Mouse (Mus musculus) heart, adult 2 months (tissue): ENCODE measurements around the gene Nmur1.
A peak's percentile ranks its signal among the peaks of the same experiment; 100 is the strongest.

ENCODE experiments used
- CTCF ChIP-seq: fragments of 200-600 bp; IDR thresholded peaks from 2 replicates; pipeline ENCODE4 v1.8.1; 2022; ENCODE audit warnings: antibody characterized with exemption, mild to moderate bottlenecking, moderate library complexity
- EP300 ChIP-seq: fragments of 200-500 bp; IDR thresholded peaks from 2 replicates; pipeline ENCODE4 v1.6.1; 2011; ENCODE audit warnings: low read depth, low read length, control low read depth; ENCODE audit not compliant: insufficient read depth
- POLR2A ChIP-seq: fragments of 200-500 bp; IDR thresholded peaks from 2 replicates; pipeline ENCODE4 v1.6.1; 2011; ENCODE audit warnings: mild to moderate bottlenecking, low read depth, low read length, control low read depth; ENCODE audit not compliant: insufficient read depth

DNA sequence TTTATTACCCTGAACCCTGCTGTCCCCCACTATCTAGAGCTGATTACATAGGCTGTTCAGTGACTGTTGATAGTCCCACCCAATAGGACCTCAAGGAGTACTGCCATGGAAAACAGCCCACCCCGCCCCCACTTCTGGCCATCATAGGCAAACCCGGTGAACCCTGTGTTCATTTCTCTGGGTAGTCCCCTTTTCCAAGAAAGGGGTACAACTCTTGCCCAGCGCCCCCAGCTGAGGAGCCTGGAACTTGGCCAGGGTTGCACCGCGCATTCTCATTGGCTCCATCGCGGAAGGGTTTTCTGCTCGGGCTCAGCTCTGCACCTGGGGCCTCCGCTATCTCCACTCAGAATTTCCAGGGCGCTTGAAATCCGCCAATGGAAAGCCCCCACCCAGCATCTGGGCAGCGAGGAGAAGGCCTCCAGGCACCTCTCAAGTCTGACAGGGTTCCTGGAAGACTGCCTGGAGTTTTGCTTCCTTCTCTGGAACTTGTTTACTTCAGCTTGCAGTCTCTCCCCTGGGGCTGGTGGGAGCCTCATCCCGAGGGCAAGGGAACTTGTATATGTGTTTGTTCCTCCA is 21.7 kb upstream of the Nmur1 start:
- no peak for TF ChIP-seq CTCF
- 0 out of 2 replicates have a peak, but pooled peaks have one; percentile 32 for TF ChIP-seq POLR2A
- TF ChIP-seq EP300: 0 out of 2 replicates have a peak, but pooled peaks have one; percentile 20
